Mouse (Mus musculus): ENCODE results near the gene Olfml3. TPM values are rescaled to one million over a fixed set of nuclear protein-coding genes. Genes with fewer than 3 reads are reported as not detected.

Olfml3 gene
- polyA plus RNA-seq, 2 experiments, result 52.0 to 82.5 TPM

GRCm38 (mm10) chr3:103715762-103716693 lies 21.8 kb downstream of the Olfml3 start:
- no peaks in the 10 kb centered on the region for H3K27me3 ChIP-seq (ENCODE audit: control insufficient read depth, insufficient read depth, low read length)
- no peaks in the 10 kb centered on the region for H3K9me3 ChIP-seq (ENCODE audit: control insufficient read depth, low read length)
- 29% methylated on average over 11 of the region's 11 CpGs for WGBS
- H3K9ac ChIP-seq (ENCODE audit: low read depth, low read length, severe bottlenecking), result no peak overlapping the region
- no peak overlapping the region for H3K4me3 ChIP-seq (replicated peaks; ENCODE audit: low read length)
- H3K4me1 ChIP-seq (ENCODE audit: control insufficient read depth, insufficient read depth, low read length), result peaks cover 30% of the 10 kb centered on the region
- peak; percentile 62 for ATAC-seq (ENCODE audit: low FRiP score, low read depth)
- H3K4me2 ChIP-seq (replicated peaks; ENCODE audit: low read depth, low read length, severe bottlenecking), result no peak overlapping the region
- TF ChIP-seq POLR2A (IDR thresholded peaks at IDR 0.05; ENCODE audit: borderline replicate concordance, extremely low read depth, insufficient read depth, insufficient read length), result no peak
- DNase-seq (ENCODE audit: low spot score), result peak; percentile 64
- H3K27ac ChIP-seq (replicated peaks; ENCODE audit: low read depth, low read length), result peak overlapping the region; percentile 72
- no peaks in the 10 kb centered on the region for H3K36me3 ChIP-seq (ENCODE audit: control insufficient read depth, insufficient read depth, low read length)

GRCm38 (mm10) chr3:103714942-103715341 lies 22.9 kb downstream of the Olfml3 start:
- peaks cover 30% of the 10 kb centered on the region for H3K4me1 ChIP-seq (ENCODE audit: control insufficient read depth, insufficient read depth, low read length)
- H3K4me3 ChIP-seq (replicated peaks; ENCODE audit: low read length), result no peak overlapping the region
- ATAC-seq (ENCODE audit: low FRiP score, low read depth) (no peak), DNase-seq (ENCODE audit: low spot score) (no peak)
- H3K9me3 ChIP-seq (ENCODE audit: control insufficient read depth, low read length), result no peaks in the 10 kb centered on the region
- no peaks in the 10 kb centered on the region for H3K36me3 ChIP-seq (ENCODE audit: control insufficient read depth, insufficient read depth, low read length)
- H3K27ac ChIP-seq (replicated peaks; ENCODE audit: low read depth, low read length), result no peak overlapping the region
- WGBS, result 68% methylated on average over 8 of the region's 8 CpGs
- TF ChIP-seq POLR2A (IDR thresholded peaks at IDR 0.05; ENCODE audit: borderline replicate concordance, extremely low read depth, insufficient read depth, insufficient read length), result no peak
- no peak overlapping the region for H3K4me2 ChIP-seq (replicated peaks; ENCODE audit: low read depth, low read length, severe bottlenecking)
- H3K9ac ChIP-seq (ENCODE audit: low read depth, low read length, severe bottlenecking), result no peak overlapping the region
- no peaks in the 10 kb centered on the region for H3K27me3 ChIP-seq (ENCODE audit: control insufficient read depth, insufficient read depth, low read length)

GRCm38 (mm10) chr3:103714236-103714875 lies 23.4 kb downstream of the Olfml3 start:
- Histone ChIP-seq H3K9me3 (ENCODE audit: control insufficient read depth, low read length) (no peaks in the 10 kb centered on the region), H3K9ac (ENCODE audit: low read depth, low read length, severe bottlenecking) (no peak overlapping the region), H3K4me2 (replicated peaks; ENCODE audit: low read depth, low read length, severe bottlenecking) (no peak overlapping the region), H3K27ac (replicated peaks; ENCODE audit: low read depth, low read length) (no peak overlapping the region), H3K4me3 (replicated peaks; ENCODE audit: low read length) (no peak overlapping the region), H3K36me3 (ENCODE audit: control insufficient read depth, insufficient read depth, low read length) (no peaks in the 10 kb centered on the region), H3K4me1 (ENCODE audit: control insufficient read depth, insufficient read depth, low read length) (peaks cover 28% of the 10 kb centered on the region), H3K27me3 (ENCODE audit: control insufficient read depth, insufficient read depth, low read length) (no peaks in the 10 kb centered on the region)
- 68% methylated on average over 7 of the region's 7 CpGs for WGBS
- no peak for TF ChIP-seq POLR2A (IDR thresholded peaks at IDR 0.05; ENCODE audit: borderline replicate concordance, extremely low read depth, insufficient read depth, insufficient read length)
- ATAC-seq (ENCODE audit: low FRiP score, low read depth) (no peak), DNase-seq (ENCODE audit: low spot score) (no peak)

- H3K4me3 ChIP-seq (replicated peaks; ENCODE audit: low read length), result no peak overlapping the region
- no peak for ATAC-seq (ENCODE audit: low FRiP score, low read depth)
- no peak overlapping the region for H3K27ac ChIP-seq (replicated peaks; ENCODE audit: low read depth, low read length)
- peaks cover 19% of the 10 kb centered on the region for H3K4me1 ChIP-seq (ENCODE audit: control insufficient read depth, insufficient read depth, low read length)
- H3K9ac ChIP-seq (ENCODE audit: low read depth, low read length, severe bottlenecking), result no peak overlapping the region
- no peak for DNase-seq (ENCODE audit: low spot score)
- no peaks in the 10 kb centered on the region for H3K27me3 ChIP-seq (ENCODE audit: control insufficient read depth, insufficient read depth, low read length)
- no peak for TF ChIP-seq POLR2A (IDR thresholded peaks at IDR 0.05; ENCODE audit: borderline replicate concordance, extremely low read depth, insufficient read depth, insufficient read length)
- H3K4me2 ChIP-seq (replicated peaks; ENCODE audit: low read depth, low read length, severe bottlenecking), result no peak overlapping the region
- WGBS, result 98% methylated on average over 4 of the region's 4 CpGs
- H3K9me3 ChIP-seq (ENCODE audit: control insufficient read depth, low read length), result no peaks in the 10 kb centered on the region
- H3K36me3 ChIP-seq (ENCODE audit: control insufficient read depth, insufficient read depth, low read length), result no peaks in the 10 kb centered on the region
Observed at GRCm38 (mm10) chr3:103712196-103712595, 25.6 kb downstream of the Olfml3 start.

- DNase-seq (ENCODE audit: low spot score) (no peak), ATAC-seq (ENCODE audit: low FRiP score, low read depth) (no peak)
- 87% methylated on average over 5 of the region's 5 CpGs for WGBS
- no peaks in the 10 kb centered on the region for H3K9me3 ChIP-seq (ENCODE audit: control insufficient read depth, low read length)
- no peak overlapping the region for H3K4me3 ChIP-seq (replicated peaks; ENCODE audit: low read length)
- H3K4me2 ChIP-seq (replicated peaks; ENCODE audit: low read depth, low read length, severe bottlenecking), result no peak overlapping the region
- 0 out of 2 replicates have a peak, but pooled peaks cover 3% of the 10 kb centered on the region for H3K4me1 ChIP-seq (ENCODE audit: control insufficient read depth, insufficient read depth, low read length)
- no peak overlapping the region for H3K27ac ChIP-seq (replicated peaks; ENCODE audit: low read depth, low read length)
- H3K36me3 ChIP-seq (ENCODE audit: control insufficient read depth, insufficient read depth, low read length), result no peaks in the 10 kb centered on the region
- H3K27me3 ChIP-seq (ENCODE audit: control insufficient read depth, insufficient read depth, low read length), result no peaks in the 10 kb centered on the region
- TF ChIP-seq POLR2A (IDR thresholded peaks at IDR 0.05; ENCODE audit: borderline replicate concordance, extremely low read depth, insufficient read depth, insufficient read length), result no peak
- no peak overlapping the region for H3K9ac ChIP-seq (ENCODE audit: low read depth, low read length, severe bottlenecking)
Observed at GRCm38 (mm10) chr3:103709470-103710040, 28.2 kb downstream of the Olfml3 start.

Measured in limb, embryonic 14.5 days (tissue).